Mouse (Mus musculus): ENCODE results near the gene Pus10. TPM values are rescaled to one million over a fixed set of nuclear protein-coding genes. Genes with fewer than 3 reads are reported as not detected.

Gene Pus10
- polyA plus RNA-seq, 1 experiment from 2014 or later: 27.5 TPM

DNA sequence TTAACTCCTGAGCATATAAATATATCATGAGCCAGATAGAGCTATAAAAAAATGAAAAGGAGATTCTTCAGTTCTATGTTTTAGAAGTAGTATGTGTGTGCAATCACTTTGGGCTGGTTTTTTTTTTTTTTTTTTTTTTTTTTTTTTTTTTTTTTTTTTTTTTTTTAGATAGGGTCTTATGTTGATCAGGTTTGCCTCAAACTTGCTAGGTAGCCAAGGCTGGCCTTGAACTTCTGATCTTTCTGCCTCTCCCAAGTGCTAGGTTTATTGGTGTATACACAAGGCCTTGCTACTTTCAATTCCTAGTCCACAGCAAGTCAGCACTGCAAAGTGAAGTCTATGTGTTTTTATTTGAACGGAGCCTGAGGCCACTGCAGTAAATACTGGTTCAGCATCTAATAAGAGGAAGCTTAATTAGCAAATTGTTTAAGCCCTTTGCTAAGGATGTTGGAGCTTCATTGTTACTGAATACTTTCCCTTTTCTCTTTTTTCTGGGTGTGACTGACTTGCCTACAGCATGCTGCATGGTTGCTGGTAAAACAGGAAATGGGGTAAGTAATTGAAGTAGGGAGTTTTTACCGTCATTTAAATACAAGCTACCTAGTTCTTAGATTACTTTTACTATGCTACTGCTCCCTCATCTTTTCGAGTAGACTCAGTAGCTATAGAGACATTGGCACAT, 34.1 kb downstream of the Pus10 start:
- Histone ChIP-seq H3K36me3 (peaks cover 15% of the 10 kb centered on the region), H3K27ac (no peak overlapping the region), H3K4me3 (no peak overlapping the region), H3K9ac (no peak overlapping the region), H3K4me2 (replicated peaks) (no peak overlapping the region), H3K9me3 (no peaks in the 10 kb centered on the region), H3K4me1 (0 out of 2 replicates have a peak, but pooled peaks cover 3% of the 10 kb centered on the region), H3K27me3 (no peaks in the 10 kb centered on the region)
- ATAC-seq (ENCODE audit: low FRiP score, low read depth): no peak
- WGBS: 57% methylated on average over 3 of the region's 3 CpGs

GRCm38 (mm10) chr11:23701831-23702230, 36.4 kb downstream of the Pus10 start:
- H3K36me3 ChIP-seq: peaks cover 27% of the 10 kb centered on the region
- no peaks in the 10 kb centered on the region for H3K27me3 ChIP-seq
- no peak overlapping the region for H3K27ac ChIP-seq
- ATAC-seq (ENCODE audit: low FRiP score, low read depth): no peak
- H3K4me2 ChIP-seq (replicated peaks): no peak overlapping the region
- H3K9me3 ChIP-seq: no peaks in the 10 kb centered on the region
- 93% methylated on average over 3 of the region's 3 CpGs for WGBS
- H3K4me3 ChIP-seq: no peak overlapping the region
- H3K4me1 ChIP-seq: 0 out of 2 replicates have a peak, but pooled peaks cover 3% of the 10 kb centered on the region
- H3K9ac ChIP-seq: no peak overlapping the region

DNA sequence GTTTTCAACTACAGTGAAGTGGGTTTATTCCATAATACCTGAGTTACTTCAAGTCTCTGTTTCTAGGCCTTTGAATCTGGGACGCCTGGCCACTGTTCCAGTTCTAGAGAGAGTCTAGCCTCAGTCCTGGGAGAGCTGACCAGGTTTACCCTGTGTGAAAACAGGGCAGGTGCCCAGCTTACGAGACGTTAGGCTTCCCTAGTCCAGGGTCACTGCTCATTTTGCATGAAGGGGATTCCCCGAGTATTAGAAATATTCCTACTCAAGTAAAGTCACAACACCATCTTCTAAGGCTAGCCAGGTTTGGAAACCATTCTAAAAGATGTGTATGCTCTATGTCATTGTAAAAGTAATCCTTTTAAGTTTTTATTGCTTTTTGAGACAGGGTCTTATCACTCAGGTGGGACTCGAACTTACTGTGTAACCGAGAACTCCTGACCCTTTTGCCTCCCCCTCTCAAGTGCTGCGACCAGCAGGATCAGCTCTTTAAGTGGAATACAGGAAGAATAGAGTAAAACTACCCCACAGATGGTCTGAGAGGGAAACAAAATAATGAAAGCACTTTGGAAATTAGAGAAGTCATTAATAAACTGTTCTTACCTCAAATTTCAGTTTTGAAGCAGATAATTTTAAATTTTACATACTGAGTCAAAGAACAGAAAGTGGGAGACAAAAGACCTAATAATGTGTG, 39.3 kb downstream of the Pus10 start:
- Histone ChIP-seq H3K4me1 (no peaks in the 10 kb centered on the region), H3K27me3 (no peaks in the 10 kb centered on the region), H3K4me3 (no peak overlapping the region), H3K36me3 (peaks cover 45% of the 10 kb centered on the region), H3K9ac (no peak overlapping the region), H3K4me2 (replicated peaks) (no peak overlapping the region), H3K9me3 (no peaks in the 10 kb centered on the region), H3K27ac (no peak overlapping the region)
- WGBS: 80% methylated on average over 7 of the region's 7 CpGs
- no peak for ATAC-seq (ENCODE audit: low FRiP score, low read depth)

DNA sequence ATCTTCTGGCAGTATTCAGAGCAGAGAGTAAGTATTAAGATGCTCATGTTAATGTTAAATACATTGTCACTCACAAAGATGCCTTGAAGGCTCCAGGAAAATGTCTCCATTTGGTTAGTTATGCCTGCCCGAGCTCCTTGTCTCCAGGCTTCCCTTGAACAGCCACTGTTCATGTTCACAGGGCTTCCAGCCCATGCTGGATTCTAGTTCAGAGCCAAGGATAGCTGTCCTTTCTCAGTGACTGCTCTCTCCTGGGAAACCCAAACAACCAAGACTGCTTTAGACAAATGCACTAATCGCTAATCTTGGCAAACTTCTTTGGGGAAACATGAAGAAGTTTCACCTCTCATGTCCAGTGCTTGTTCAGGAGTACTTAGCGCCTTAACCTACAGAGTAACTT, 46.8 kb downstream of the Pus10 start:
- ATAC-seq (ENCODE audit: low FRiP score, low read depth): no peak
- Histone ChIP-seq H3K27ac (no peak overlapping the region), H3K9me3 (no peaks in the 10 kb centered on the region), H3K27me3 (no peaks in the 10 kb centered on the region), H3K4me1 (no peaks in the 10 kb centered on the region), H3K36me3 (peaks cover 81% of the 10 kb centered on the region), H3K4me3 (no peak overlapping the region), H3K9ac (no peak overlapping the region), H3K4me2 (replicated peaks) (no peak overlapping the region)
- 87% methylated on average over 3 of the region's 3 CpGs for WGBS

DNA sequence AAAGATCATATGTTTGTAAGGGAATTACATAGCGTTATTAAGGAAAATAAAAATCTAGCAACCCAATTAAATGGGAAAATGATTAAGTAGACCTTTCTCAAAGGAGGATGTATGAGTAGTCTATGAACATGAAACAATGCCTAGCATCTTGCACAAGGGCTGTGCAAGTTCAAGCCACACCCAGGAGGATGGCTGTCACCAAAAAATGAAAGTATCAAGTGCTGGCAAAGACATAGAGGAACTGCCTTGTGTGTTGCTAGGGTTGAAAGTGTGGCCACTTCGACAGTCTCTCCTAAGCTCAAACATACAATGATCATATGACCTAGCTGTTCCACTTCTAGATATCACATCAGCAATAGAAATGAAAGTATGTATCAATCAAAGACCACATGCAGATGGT, 53.4 kb downstream of the Pus10 start:
- no peak overlapping the region for H3K4me3 ChIP-seq
- no peaks in the 10 kb centered on the region for H3K27me3 ChIP-seq
- H3K9me3 ChIP-seq: no peaks in the 10 kb centered on the region
- H3K9ac ChIP-seq: no peak overlapping the region
- no peaks in the 10 kb centered on the region for H3K4me1 ChIP-seq
- H3K4me2 ChIP-seq (replicated peaks): no peak overlapping the region
- H3K36me3 ChIP-seq: peaks cover 92% of the 10 kb centered on the region
- no peak for ATAC-seq (ENCODE audit: low FRiP score, low read depth)
- WGBS: over 99% methylated on average over 2 of the region's 2 CpGs
- H3K27ac ChIP-seq: no peak overlapping the region

- H3K27me3 ChIP-seq: no peaks in the 10 kb centered on the region
- H3K4me1 ChIP-seq: no peaks in the 10 kb centered on the region
- 83% methylated on average over 3 of the region's 3 CpGs for WGBS
- no peak overlapping the region for H3K9ac ChIP-seq
- H3K9me3 ChIP-seq: no peaks in the 10 kb centered on the region
- no peak for ATAC-seq (ENCODE audit: low FRiP score, low read depth)
- H3K4me3 ChIP-seq: no peak overlapping the region
- H3K4me2 ChIP-seq (replicated peaks): no peak overlapping the region
- H3K27ac ChIP-seq: no peak overlapping the region
- peaks cover 90% of the 10 kb centered on the region for H3K36me3 ChIP-seq
These were observed 54.4 kb downstream of the Pus10 start for GRCm38 (mm10) chr11:23719825-23720224.

GRCm38 (mm10) chr11:23722326-23722725, 56.9 kb downstream of the Pus10 start:
- H3K9ac ChIP-seq: no peak overlapping the region
- WGBS: 56% methylated on average over 2 of the region's 2 CpGs
- no peaks in the 10 kb centered on the region for H3K9me3 ChIP-seq
- H3K27ac ChIP-seq: no peak overlapping the region
- H3K4me3 ChIP-seq: no peak overlapping the region
- no peaks in the 10 kb centered on the region for H3K4me1 ChIP-seq
- ATAC-seq (ENCODE audit: low FRiP score, low read depth): no peak; the same call in 1 of the 2 replicates
- H3K36me3 ChIP-seq: peaks cover 87% of the 10 kb centered on the region
- no peak overlapping the region for H3K4me2 ChIP-seq (replicated peaks)
- H3K27me3 ChIP-seq: no peaks in the 10 kb centered on the region

GRCm38 (mm10) chr11:23725850-23726249, 60.4 kb downstream of the Pus10 start:
- Histone ChIP-seq H3K9ac (no peak overlapping the region), H3K4me3 (no peak overlapping the region), H3K27ac (no peak overlapping the region), H3K4me2 (replicated peaks) (no peak overlapping the region), H3K4me1 (no peaks in the 10 kb centered on the region), H3K27me3 (no peaks in the 10 kb centered on the region), H3K36me3 (peaks cover 85% of the 10 kb centered on the region), H3K9me3 (no peaks in the 10 kb centered on the region)
- 81% methylated on average over 2 of the region's 2 CpGs for WGBS
- no peak for ATAC-seq (ENCODE audit: low FRiP score, low read depth)

DNA sequence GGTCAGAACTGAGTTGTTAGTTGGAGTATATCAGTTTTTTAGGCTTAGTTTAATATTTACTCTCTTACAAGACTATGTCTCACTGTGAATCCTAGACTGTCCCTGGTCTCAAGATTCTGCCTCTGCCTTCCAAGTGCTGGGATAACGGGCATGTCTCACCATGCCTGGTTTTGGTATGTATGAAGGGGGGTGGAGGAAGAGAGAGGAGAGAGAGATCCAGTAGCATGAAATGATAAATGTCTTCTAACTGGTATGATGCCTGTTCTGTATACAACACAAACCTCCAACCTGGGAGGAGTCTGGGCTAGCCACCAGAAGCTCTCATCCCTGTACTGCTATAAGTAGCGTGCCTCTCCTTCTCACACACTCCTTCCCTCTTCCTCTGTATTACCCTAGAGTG, 61.0 kb downstream of the Pus10 start:
- Histone ChIP-seq H3K36me3 (peaks cover 83% of the 10 kb centered on the region), H3K4me3 (no peak overlapping the region), H3K9ac (no peak overlapping the region), H3K4me2 (replicated peaks) (no peak overlapping the region), H3K27ac (no peak overlapping the region), H3K27me3 (no peaks in the 10 kb centered on the region), H3K4me1 (no peaks in the 10 kb centered on the region), H3K9me3 (no peaks in the 10 kb centered on the region)
- WGBS: 86% methylated on average over 2 of the region's 2 CpGs
- no peak for ATAC-seq (ENCODE audit: low FRiP score, low read depth)

DNA sequence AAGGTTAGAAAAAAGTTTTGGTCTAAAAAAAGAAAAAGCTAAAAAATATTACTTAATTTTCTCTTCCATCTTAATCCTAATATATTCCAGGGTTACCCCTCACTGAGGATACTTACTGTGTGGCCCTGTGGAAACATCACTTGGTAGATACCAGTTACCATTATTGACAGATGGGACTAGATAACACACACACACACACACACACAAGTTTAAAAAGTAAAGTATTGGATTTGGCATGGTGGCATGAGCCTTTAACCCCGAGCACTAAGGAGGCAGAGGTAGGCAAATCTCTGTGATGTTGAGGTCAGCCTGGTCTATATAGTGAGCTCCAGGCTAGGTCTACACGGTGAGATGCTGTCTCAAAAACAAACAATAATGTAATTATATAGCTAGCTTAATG, 62.7 kb downstream of the Pus10 start:
- Histone ChIP-seq H3K4me2 (replicated peaks) (no peak overlapping the region), H3K9ac (no peak overlapping the region), H3K27ac (no peak overlapping the region), H3K36me3 (peaks cover 66% of the 10 kb centered on the region), H3K9me3 (no peaks in the 10 kb centered on the region), H3K4me3 (no peak overlapping the region), H3K27me3 (no peaks in the 10 kb centered on the region), H3K4me1 (no peaks in the 10 kb centered on the region)
- 94% methylated on average over 2 of the region's 2 CpGs for WGBS
- no peak for ATAC-seq (ENCODE audit: low FRiP score, low read depth)

DNA sequence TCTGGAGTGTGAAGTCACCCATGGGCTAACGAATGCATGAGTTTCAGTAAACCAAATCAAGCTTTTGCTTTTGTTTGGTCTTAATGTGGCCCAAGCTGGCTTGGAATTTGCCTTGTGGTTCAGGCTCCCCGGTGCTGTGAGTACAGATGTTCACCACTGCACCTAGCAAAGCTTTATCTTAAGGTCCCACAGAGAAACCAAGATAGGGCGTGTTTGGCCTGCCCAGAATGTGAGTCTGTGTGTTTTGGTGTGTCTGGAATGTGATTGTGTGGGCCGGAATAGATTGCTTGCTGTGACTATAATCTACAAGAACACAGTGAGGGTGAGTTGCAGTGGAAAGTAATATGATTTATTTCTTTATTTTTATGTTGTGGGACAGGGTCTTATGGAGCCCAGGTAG, 64.6 kb downstream of the Pus10 start:
- Histone ChIP-seq H3K4me1 (no peaks in the 10 kb centered on the region), H3K27ac (no peak overlapping the region), H3K27me3 (no peaks in the 10 kb centered on the region), H3K4me3 (no peak overlapping the region), H3K9me3 (no peaks in the 10 kb centered on the region), H3K9ac (no peak overlapping the region), H3K36me3 (peaks cover 61% of the 10 kb centered on the region), H3K4me2 (replicated peaks) (no peak overlapping the region)
- ATAC-seq (ENCODE audit: low FRiP score, low read depth): no peak
- 88% methylated on average over 4 of the region's 4 CpGs for WGBS

DNA sequence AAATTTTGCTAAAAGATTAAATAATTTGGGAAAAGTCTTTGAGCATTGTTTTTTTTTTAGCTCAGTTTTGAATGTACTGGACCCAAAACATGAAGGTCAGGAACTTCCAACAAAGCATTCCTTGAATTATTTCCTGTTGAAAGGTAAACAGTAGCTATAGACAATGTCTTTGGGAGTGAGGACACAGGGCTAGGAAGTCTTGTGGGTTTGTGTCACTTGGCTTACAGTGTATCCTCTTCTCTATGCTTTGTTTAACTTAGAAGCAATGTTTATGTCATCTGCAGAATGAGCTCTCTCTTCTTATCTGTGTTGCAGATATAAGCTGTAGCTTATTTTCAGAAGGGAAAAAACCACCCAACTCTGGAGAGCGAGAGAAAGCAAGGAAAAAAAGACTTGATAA, 67.4 kb downstream of the Pus10 start:
- peaks cover 40% of the 10 kb centered on the region for H3K36me3 ChIP-seq
- H3K4me3 ChIP-seq: no peak overlapping the region

More for the DNA sequence above, 67.4 kb downstream of the Pus10 start:
- H3K9ac ChIP-seq: no peak overlapping the region
- 96% methylated on average over 1 of the region's 1 CpGs for WGBS
- no peaks in the 10 kb centered on the region for H3K27me3 ChIP-seq
- no peak for ATAC-seq (ENCODE audit: low FRiP score, low read depth)
- no peak overlapping the region for H3K4me2 ChIP-seq (replicated peaks)
- no peaks in the 10 kb centered on the region for H3K4me1 ChIP-seq
- no peak overlapping the region for H3K27ac ChIP-seq
- no peaks in the 10 kb centered on the region for H3K9me3 ChIP-seq
